Mouse (Mus musculus): Measurements from ENCODE around the gene Prg2. TPM values are rescaled to one million over a fixed set of nuclear protein-coding genes. Genes with fewer than 3 reads are reported as not detected.

Prg2 gene
- total RNA-seq (2021) = under 1 TPM in 1 of 2 experiments, not detected in 1; 0.29 TPM
- long read RNA-seq, experiment 1 = 0 reads
- long read RNA-seq, experiment 2 = 0 reads

DNA sequence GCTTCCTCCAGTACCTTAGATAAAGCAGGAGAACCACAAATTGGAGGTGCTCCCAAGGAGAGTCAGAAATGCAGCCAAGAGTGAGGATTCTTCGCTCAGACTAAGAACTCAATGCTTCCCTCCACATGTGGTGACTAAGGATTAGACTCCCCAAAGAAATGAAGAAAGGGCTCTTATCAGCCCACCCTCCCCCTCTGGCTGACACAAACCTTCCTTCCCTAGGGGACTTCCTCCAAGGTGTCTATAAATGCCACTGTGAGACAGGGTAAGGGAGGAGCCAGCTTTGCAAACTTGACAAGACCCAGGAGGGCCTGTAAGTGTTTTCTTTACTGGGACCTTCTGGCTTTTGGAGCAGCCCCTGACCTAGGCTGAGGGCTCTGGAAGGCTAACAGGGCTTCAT is at the start of gene Prg2:
Gene Prg2, plus strand, starts transcription at position 274 of the 400 bp plus-strand sequence.
- intact Hi-C loops (cut with DNase I; ENCODE audit: low total_unique reads) = no loop called here
- DNase-seq = no peak

- intact Hi-C loops (cut with DNase I; ENCODE audit: low total_unique reads) = no loop called here
- DNase-seq = no peak
These were observed 46.1 kb upstream of the Prg2 start for GRCm38 (mm10) chr2:84933992-84934648.

DNA sequence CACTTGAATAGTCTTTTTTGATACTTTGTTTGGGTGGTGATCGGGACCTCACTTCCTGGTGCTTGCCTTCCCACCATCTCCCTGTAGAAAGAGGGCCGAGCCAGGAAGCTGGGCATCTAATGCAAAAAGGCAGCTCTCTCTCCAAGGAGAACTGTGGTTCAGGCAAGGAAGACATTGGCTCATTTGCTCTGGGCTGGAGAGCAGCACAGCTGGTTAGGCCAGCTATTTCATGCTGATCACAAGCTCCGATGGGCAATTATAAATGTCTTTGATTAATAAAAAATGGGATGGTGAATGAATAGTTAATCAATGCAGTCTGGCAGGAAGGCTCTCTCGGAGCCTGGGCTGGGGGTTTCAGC is 45.6 kb upstream of the Prg2 start:
- intact Hi-C loops (cut with DNase I; ENCODE audit: low total_unique reads) = no loop called here
- DNase-seq = no peak

DNA sequence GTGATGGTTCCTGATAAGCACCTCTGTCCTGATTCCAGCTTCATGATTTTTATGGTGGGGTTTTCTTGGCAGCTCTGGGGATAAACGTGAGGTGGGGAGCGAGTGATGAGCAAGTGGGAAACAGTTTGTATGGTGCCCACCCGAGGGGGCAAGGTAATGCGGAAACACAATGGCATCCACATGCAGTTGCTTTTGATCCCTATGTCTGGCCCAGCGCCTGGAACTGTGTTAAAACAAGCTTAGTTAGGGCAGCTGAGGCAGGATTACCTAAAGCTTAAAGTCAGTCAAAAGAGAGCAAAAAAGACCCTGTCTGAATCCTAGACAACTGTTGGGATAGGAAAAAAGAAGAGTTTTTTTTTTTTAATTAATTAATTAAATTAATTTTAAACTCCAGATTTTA is 45.2 kb upstream of the Prg2 start:
- DNase-seq = no peak
- intact Hi-C loops (cut with DNase I; ENCODE audit: low total_unique reads) = no loop called here

GRCm38 (mm10) chr2:84936474-84937429 is 43.5 kb upstream of the Prg2 start, which contains the start of gene Slc43a3:
TSS of gene Slc43a3 (plus strand) at chr2:84936579.
- DNase-seq = peak; percentile 89
- intact Hi-C loops (cut with DNase I; ENCODE audit: low total_unique reads) = no loop called here

GRCm38 (mm10) chr2:84937491-84938150 is 42.6 kb upstream of the Prg2 start:
- no peak for DNase-seq
- intact Hi-C loops (cut with DNase I; ENCODE audit: low total_unique reads) = no loop called here

- no peak for DNase-seq
- intact Hi-C loops (cut with DNase I; ENCODE audit: low total_unique reads) = no loop called here
These were observed 41.9 kb upstream of the Prg2 start for GRCm38 (mm10) chr2:84938249-84938946.

DNA sequence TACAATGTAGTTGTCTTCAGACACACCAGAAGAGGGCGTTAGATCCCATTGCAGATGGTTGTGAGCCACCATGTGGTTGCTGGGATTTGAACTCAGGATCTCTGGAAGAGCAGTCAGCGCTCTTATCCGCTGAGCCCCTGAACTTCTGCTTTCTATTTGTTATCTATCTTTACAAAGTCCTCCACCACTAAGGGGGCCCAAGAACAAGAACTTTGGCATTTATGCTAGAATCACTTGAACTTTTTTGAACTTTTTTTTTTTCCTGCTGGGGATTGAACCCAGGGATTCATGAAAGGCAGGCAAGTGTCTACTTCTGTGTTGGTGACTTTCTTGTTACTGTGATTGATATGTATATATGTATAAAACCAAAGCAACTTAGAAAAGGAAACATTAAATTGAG is 41.0 kb upstream of the Prg2 start:
- intact Hi-C loops (cut with DNase I; ENCODE audit: low total_unique reads) = no loop called here

DNA sequence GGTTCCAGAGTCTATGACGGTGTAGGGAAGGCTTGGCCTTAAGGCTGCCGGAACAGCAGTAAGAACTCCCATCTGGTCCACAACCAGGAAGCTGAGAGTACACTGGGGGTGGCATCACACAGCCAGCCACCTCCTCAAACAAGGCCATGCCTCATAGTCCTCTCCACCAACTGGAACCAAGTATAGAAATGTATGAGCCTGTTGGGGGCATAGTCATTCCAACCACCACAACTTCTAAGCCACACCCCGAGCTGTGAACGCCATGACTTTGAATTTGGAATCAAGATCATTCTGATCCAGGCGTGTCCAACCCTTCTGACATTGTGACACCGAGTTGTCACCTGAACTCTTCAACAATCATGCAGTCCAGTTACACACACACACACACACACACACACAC is 40.5 kb upstream of the Prg2 start:
- intact Hi-C loops (cut with DNase I; ENCODE audit: low total_unique reads) = no loop called here
- no peak for DNase-seq

More for the DNA sequence above, 41.0 kb upstream of the Prg2 start:
- DNase-seq = no peak

- DNase-seq = no peak
- intact Hi-C loops (cut with DNase I; ENCODE audit: low total_unique reads) = no loop called here
These were observed 38.9 kb upstream of the Prg2 start for GRCm38 (mm10) chr2:84941332-84941731.

GRCm38 (mm10) chr2:84941795-84942194 is 38.5 kb upstream of the Prg2 start:
- DNase-seq = no peak
- intact Hi-C loops (cut with DNase I; ENCODE audit: low total_unique reads) = no loop called here

DNA sequence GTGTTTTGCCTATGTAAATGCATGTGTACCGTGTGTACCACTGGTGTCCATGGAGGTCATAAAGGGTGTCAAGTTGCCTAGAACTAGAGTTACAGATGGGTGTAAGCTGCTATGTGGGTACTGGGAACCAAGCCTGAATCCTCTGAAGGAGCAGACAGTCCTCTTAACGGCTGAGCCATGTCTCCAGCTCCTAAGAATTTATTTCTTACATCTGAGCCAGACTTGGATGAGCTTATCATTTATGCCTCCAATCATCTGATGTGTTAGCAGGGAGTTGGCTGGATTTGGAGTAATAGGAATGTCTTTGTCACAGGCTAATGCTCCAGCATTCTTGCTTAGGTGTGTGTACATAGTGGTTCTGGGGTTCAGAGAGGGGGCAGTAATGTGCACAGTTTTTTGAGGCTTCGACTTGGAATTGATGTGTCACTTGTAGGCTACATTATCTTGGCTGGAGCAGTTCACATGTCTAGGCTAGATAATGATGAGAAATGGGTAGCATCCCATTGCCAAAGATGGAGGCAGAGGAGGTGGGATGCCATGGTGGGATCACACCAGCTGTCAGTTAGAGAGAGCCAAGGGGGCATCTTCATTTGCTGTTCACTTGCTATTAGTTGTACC is 33.0 kb upstream of the Prg2 start:
- no peak for DNase-seq
- intact Hi-C loops (cut with DNase I; ENCODE audit: low total_unique reads) = no loop called here

- intact Hi-C loops (cut with DNase I; ENCODE audit: low total_unique reads) = no loop called here
- no peak for DNase-seq
These were observed 32.0 kb upstream of the Prg2 start for GRCm38 (mm10) chr2:84948252-84948651.

DNA sequence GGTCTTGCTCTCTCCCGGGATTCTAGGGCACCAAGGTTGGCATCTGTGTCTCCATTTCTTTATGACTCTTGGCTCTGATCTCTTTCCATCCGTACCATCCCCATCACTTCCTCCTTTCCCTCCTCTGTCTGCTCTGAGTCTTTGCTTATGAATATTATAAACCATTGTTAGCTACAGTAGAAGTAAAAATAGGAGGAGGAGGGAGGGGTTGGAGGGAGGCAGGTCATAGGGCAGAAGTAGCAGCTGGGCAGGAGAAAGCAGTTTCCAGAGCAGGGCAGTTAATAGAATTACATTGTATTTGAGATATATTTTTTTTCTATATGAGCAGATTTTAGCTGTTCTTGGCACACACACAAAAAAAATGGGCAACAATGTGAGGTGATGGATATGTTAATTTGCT is 31.5 kb upstream of the Prg2 start:
- no peak for DNase-seq
- intact Hi-C loops (cut with DNase I; ENCODE audit: low total_unique reads) = no loop called here

DNA sequence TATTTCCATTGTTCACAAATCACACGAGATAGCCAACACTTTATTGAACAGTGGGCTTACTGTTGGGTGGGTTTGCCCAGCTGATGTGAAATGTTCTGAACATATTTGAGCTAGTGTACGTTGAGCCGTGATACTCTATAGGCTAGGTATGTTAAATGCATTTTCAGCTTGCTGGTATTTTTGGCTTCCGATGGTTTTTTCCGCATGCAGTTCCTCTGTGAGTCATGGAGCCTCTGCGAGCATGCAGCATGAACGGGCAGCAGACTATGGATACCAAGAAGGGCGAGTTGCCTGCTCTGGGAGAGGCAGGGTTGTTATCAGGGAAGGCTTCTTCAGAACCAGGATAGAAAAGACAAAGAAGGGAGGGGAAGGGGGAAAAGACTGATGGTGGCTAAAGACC is 29.2 kb upstream of the Prg2 start:
- intact Hi-C loops (cut with DNase I; ENCODE audit: low total_unique reads) = no loop called here
- no peak for DNase-seq

DNA sequence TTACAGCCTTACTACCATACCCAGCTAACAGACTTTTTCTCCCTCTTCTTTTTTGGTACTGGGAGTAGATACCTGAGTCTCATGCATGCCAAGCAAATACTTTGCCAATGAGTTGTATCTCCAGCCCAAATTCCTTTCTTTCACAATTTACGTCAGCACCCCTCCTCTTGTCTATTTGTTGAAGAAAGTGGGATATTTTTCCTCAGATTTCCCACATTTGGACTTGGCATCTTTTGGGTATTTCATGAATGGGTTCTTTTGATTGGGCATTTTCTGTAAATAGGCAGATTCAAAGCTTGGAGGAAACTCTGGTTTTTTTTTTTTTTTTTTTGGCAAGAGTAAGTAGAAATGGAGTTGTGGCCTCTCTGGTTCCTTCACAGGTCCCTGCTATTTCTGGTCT is 28.0 kb upstream of the Prg2 start:
- intact Hi-C loops (cut with DNase I; ENCODE audit: low total_unique reads) = no loop called here

GRCm38 (mm10) chr2:84952693-84953092 is 27.6 kb upstream of the Prg2 start:
- no peak for DNase-seq
- intact Hi-C loops (cut with DNase I; ENCODE audit: low total_unique reads) = no loop called here

More for the DNA sequence above, 28.0 kb upstream of the Prg2 start:
- DNase-seq = no peak

DNA sequence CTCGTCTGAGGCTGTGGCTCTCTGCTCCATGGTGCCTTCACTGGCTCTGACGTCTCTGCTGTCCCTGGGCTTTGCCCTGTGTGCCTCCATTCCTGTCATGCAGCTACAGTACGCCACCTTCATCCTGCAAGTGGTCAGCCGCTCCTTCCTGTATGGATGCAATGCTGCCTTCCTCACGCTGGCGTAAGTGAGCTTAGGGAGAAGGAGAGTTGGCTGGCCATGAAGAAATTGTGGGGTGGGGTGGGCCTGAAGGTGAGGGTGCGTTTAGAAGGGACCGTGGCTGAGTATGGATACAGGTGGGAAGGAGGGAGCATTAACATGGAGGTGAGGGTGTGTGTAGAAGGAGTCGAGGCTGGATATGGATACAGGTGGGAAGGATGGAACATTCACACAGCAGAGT is 24.8 kb upstream of the Prg2 start:
- no peak for DNase-seq
- intact Hi-C loops (cut with DNase I; ENCODE audit: low total_unique reads) = loop anchor here (5.0 kb wide), 1 partner anchor 52 kb away; no protein-coding TSS in a partner anchor

GRCm38 (mm10) chr2:84956274-84956673 is 24.0 kb upstream of the Prg2 start:
- intact Hi-C loops (cut with DNase I; ENCODE audit: low total_unique reads) = loop anchor here (5.0 kb wide), 1 partner anchor 51 kb away; no protein-coding TSS in a partner anchor

More at GRCm38 (mm10) chr2:84956274-84956673, 24.0 kb upstream of the Prg2 start:
- peak; percentile 51 for DNase-seq

Measured in gastrocnemius, postnatal 14 days (tissue).